Mouse (Mus musculus): ENCODE results near the gene Zfand3. TPM values are rescaled to one million over a fixed set of nuclear protein-coding genes. Genes with fewer than 3 reads are reported as not detected.

Gene Zfand3
- polyA plus RNA-seq, 1 experiment from 2014 or later: 50.6 TPM

DNA sequence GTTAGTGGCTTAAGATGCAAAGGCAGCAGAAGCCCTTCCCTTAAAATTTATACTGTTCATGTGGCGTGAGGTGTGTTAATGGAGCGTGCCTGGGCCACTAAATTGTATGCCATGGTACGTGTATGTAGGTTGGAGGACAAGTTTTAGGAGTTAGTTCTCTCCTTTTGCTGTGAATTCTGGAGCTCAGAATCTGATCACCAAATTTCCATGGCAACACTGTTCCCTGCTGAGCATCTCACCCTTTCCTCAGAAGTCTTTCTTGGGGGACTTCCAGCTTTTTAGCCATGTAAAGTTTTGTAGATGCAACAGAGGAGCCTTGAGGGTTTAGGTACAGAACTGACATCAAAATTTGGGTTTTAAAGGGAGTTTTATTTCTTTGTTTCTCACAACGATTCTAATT, 125.8 kb downstream of the Zfand3 start:
- Histone ChIP-seq H3K9ac (replicated peaks; ENCODE audit: low read length) (no peak overlapping the region), H3K36me3 (replicated peaks; ENCODE audit: control insufficient read depth, insufficient read depth, low read depth, low read length) (no peaks in the 10 kb centered on the region), H3K27ac (replicated peaks; ENCODE audit: low read depth, low read length) (no peak overlapping the region), H3K27me3 (ENCODE audit: control insufficient read depth, insufficient read depth, low read length) (no peaks in the 10 kb centered on the region), H3K4me1 (ENCODE audit: control insufficient read depth, insufficient read depth, low read length) (no peaks in the 10 kb centered on the region), H3K4me3 (ENCODE audit: low read depth, low read length) (no peak overlapping the region), H3K9me3 (replicated peaks; ENCODE audit: control insufficient read depth, low read length) (no peaks in the 10 kb centered on the region), H3K4me2 (ENCODE audit: low read depth, low read length) (no peak overlapping the region)
- no peak for ATAC-seq (replicated peaks; ENCODE audit: insufficient number of reproducible peaks, low FRiP score, low TSS enrichment, low read depth)
- no peak for DNase-seq (ENCODE audit: low spot score)
- WGBS: 92% methylated on average over 4 of the region's 4 CpGs

DNA sequence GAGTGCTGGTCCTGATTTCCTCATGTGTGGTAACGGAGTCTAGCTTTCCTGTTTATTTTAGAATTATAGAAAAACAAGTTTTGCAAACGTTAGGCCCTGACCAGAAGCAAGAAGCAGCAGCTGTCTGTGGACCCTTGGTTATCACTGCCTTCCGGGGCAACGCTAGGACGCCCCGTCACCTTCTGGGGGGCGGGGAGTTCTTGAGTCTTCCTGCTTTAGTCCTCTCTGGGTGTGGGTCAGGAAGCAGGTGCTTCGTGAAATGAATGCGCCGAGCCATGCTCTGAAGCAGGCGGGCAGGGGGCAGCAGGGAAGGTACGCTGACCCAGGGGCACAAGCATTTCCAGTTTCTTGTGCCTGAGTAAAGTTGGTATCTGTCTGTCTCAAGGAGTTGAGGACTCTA, 129.1 kb downstream of the Zfand3 start:
- H3K27me3 ChIP-seq (ENCODE audit: control insufficient read depth, insufficient read depth, low read length): no peaks in the 10 kb centered on the region
- no peaks in the 10 kb centered on the region for H3K36me3 ChIP-seq (replicated peaks; ENCODE audit: control insufficient read depth, insufficient read depth, low read depth, low read length)
- DNase-seq (ENCODE audit: low spot score) (no peak), ATAC-seq (replicated peaks; ENCODE audit: insufficient number of reproducible peaks, low FRiP score, low TSS enrichment, low read depth) (no peak)
- H3K4me2 ChIP-seq (ENCODE audit: low read depth, low read length): no peak overlapping the region
- 81% methylated on average over 12 of the region's 12 CpGs for WGBS
- no peaks in the 10 kb centered on the region for H3K9me3 ChIP-seq (replicated peaks; ENCODE audit: control insufficient read depth, low read length)
- H3K27ac ChIP-seq (replicated peaks; ENCODE audit: low read depth, low read length): no peak overlapping the region
- no peaks in the 10 kb centered on the region for H3K4me1 ChIP-seq (ENCODE audit: control insufficient read depth, insufficient read depth, low read length)
- H3K4me3 ChIP-seq (ENCODE audit: low read depth, low read length): no peak overlapping the region
- no peak overlapping the region for H3K9ac ChIP-seq (replicated peaks; ENCODE audit: low read length)

DNA sequence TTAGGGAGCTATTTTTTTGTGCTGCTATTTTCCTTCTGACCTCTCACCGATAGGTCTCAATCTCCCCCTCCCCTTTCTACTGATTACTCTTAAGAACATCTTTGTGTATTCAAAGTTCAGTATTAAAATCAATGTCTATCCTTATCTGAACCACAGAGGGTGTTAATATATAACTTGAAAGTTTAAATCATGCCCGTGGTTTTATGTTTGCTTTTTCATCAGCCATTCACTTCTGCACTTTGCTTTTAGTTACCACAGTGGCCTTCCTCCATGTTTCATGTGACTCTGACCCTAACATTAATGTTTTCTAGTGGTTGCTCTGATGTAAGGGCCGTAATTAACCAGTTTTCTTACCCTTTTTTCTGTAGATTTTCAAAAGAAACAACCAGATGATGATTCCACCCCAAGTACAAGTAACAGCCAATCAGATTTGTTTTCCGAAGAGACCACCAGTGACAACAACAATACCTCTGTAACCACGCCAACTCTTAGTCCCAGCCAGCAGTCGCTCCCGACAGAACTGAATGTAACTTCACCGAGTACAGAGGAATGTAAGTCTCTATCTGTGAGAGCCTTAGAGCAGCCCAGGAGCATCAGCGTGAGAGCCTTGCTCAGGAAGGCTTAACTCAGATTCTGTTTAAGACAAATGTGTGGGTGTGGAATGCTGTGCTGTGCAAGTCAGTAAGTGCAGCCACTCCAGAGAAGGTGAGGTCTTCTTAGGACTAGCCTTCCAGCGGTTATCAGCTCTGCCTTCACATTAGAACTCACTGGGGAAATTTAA, 130.6 kb downstream of the Zfand3 start:
- WGBS: 83% methylated on average over 10 of the region's 10 CpGs
- Histone ChIP-seq H3K27ac (replicated peaks; ENCODE audit: low read depth, low read length) (no peak overlapping the region), H3K9ac (replicated peaks; ENCODE audit: low read length) (no peak overlapping the region), H3K4me3 (ENCODE audit: low read depth, low read length) (no peak overlapping the region), H3K36me3 (replicated peaks; ENCODE audit: control insufficient read depth, insufficient read depth, low read depth, low read length) (no peaks in the 10 kb centered on the region), H3K27me3 (ENCODE audit: control insufficient read depth, insufficient read depth, low read length) (no peaks in the 10 kb centered on the region), H3K9me3 (replicated peaks; ENCODE audit: control insufficient read depth, low read length) (no peaks in the 10 kb centered on the region), H3K4me2 (ENCODE audit: low read depth, low read length) (no peak overlapping the region), H3K4me1 (ENCODE audit: control insufficient read depth, insufficient read depth, low read length) (no peaks in the 10 kb centered on the region)
- DNase-seq (ENCODE audit: low spot score): no peak
- ATAC-seq (replicated peaks; ENCODE audit: insufficient number of reproducible peaks, low FRiP score, low TSS enrichment, low read depth): no peak

DNA sequence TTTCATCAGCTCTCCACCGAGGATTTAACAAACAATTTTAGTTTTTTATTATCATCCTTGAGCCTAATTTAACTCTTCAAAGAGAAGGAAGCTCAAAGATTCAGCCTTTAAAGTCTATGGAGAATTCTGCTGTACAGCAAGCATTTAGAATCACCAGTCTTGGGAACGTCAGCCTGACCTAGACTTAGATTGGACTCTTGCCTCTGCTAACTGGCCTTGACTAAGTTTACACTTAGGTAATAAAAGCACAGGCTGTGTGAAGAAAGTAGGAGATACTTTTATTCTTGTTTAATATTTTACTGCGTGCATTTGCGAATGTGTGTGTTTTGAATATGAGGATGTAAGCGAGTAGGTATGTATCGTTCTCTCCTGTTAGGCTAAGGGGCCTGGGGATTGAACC, 131.4 kb downstream of the Zfand3 start:
- no peaks in the 10 kb centered on the region for H3K4me1 ChIP-seq (ENCODE audit: control insufficient read depth, insufficient read depth, low read length)
- H3K9ac ChIP-seq (replicated peaks; ENCODE audit: low read length): no peak overlapping the region
- WGBS: 94% methylated on average over 6 of the region's 6 CpGs
- H3K4me3 ChIP-seq (ENCODE audit: low read depth, low read length): no peak overlapping the region
- H3K27me3 ChIP-seq (ENCODE audit: control insufficient read depth, insufficient read depth, low read length): no peaks in the 10 kb centered on the region
- no peak overlapping the region for H3K27ac ChIP-seq (replicated peaks; ENCODE audit: low read depth, low read length)
- ATAC-seq (replicated peaks; ENCODE audit: insufficient number of reproducible peaks, low FRiP score, low TSS enrichment, low read depth) (no peak), DNase-seq (ENCODE audit: low spot score) (no peak)
- H3K36me3 ChIP-seq (replicated peaks; ENCODE audit: control insufficient read depth, insufficient read depth, low read depth, low read length): no peaks in the 10 kb centered on the region
- H3K9me3 ChIP-seq (replicated peaks; ENCODE audit: control insufficient read depth, low read length): no peaks in the 10 kb centered on the region
- no peak overlapping the region for H3K4me2 ChIP-seq (ENCODE audit: low read depth, low read length)

- no peak overlapping the region for H3K9ac ChIP-seq (replicated peaks; ENCODE audit: low read length)
- no peaks in the 10 kb centered on the region for H3K9me3 ChIP-seq (replicated peaks; ENCODE audit: control insufficient read depth, low read length)
- H3K27ac ChIP-seq (replicated peaks; ENCODE audit: low read depth, low read length): no peak overlapping the region
- no peak overlapping the region for H3K4me3 ChIP-seq (ENCODE audit: low read depth, low read length)
- no peak for ATAC-seq (replicated peaks; ENCODE audit: insufficient number of reproducible peaks, low FRiP score, low TSS enrichment, low read depth)
- H3K27me3 ChIP-seq (ENCODE audit: control insufficient read depth, insufficient read depth, low read length): no peaks in the 10 kb centered on the region
- no peak for DNase-seq (ENCODE audit: low spot score)
- no peak overlapping the region for H3K4me2 ChIP-seq (ENCODE audit: low read depth, low read length)
- H3K4me1 ChIP-seq (ENCODE audit: control insufficient read depth, insufficient read depth, low read length): no peaks in the 10 kb centered on the region
- 95% methylated on average over 5 of the region's 5 CpGs for WGBS
- no peaks in the 10 kb centered on the region for H3K36me3 ChIP-seq (replicated peaks; ENCODE audit: control insufficient read depth, insufficient read depth, low read depth, low read length)
These were observed 132.2 kb downstream of the Zfand3 start for GRCm38 (mm10) chr17:30136684-30137083.

GRCm38 (mm10) chr17:30137115-30137514, 132.6 kb downstream of the Zfand3 start:
- no peaks in the 10 kb centered on the region for H3K4me1 ChIP-seq (ENCODE audit: control insufficient read depth, insufficient read depth, low read length)
- WGBS: 79% methylated on average over 4 of the region's 4 CpGs
- H3K4me3 ChIP-seq (ENCODE audit: low read depth, low read length): no peak overlapping the region
- ATAC-seq (replicated peaks; ENCODE audit: insufficient number of reproducible peaks, low FRiP score, low TSS enrichment, low read depth) (no peak), DNase-seq (ENCODE audit: low spot score) (no peak)
- H3K4me2 ChIP-seq (ENCODE audit: low read depth, low read length): no peak overlapping the region
- H3K36me3 ChIP-seq (replicated peaks; ENCODE audit: control insufficient read depth, insufficient read depth, low read depth, low read length): no peaks in the 10 kb centered on the region
- no peaks in the 10 kb centered on the region for H3K9me3 ChIP-seq (replicated peaks; ENCODE audit: control insufficient read depth, low read length)
- H3K27me3 ChIP-seq (ENCODE audit: control insufficient read depth, insufficient read depth, low read length): no peaks in the 10 kb centered on the region
- no peak overlapping the region for H3K9ac ChIP-seq (replicated peaks; ENCODE audit: low read length)
- no peak overlapping the region for H3K27ac ChIP-seq (replicated peaks; ENCODE audit: low read depth, low read length)

DNA sequence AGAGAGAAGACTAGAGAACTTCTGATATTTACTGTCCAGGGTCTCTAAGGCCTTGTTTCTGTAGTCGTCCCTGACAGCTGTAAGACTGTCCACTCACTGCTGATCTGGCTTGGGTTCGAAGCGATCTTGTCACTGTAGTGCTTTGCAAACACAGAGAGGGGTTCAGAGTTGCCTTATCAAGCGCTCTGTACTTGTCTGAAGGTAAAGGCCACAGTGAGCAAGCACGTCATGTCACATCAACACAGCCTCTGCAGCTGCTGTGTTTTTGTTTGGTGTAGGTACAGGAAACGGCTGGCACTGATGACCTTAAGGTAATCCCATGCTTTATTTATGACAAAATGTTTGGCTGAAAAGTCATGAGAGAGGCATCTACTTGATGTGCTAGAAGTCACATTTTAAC, 139.6 kb downstream of the Zfand3 start:
- no peak for DNase-seq (ENCODE audit: low spot score)
- ATAC-seq (replicated peaks; ENCODE audit: insufficient number of reproducible peaks, low FRiP score, low TSS enrichment, low read depth): no peak

DNA sequence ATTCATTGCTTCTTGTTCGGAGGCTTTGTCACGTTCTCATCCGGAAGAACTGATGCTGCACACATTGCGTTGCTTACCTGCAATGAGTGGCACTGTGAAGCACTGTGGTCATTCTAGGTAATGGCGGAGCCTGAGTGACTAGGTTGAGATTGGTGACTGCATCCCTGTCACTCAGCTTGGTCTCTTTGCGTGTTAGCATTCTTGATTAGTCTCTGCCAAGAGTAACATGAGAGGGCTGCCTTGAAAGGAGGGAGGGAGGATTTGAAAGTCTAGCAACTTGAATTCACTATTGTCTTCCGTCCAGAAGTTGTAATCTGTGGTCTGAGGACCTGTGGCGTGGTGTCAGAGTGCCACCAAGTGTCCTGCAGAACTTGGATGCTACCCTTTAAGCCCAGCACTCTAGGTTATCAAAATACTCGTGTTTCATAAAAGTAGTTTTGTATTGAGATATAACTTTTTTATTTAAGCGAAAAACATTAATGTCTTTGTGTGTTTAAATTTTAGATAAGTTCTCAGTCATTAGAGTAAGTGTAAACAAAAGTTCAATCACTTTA, 141.1 kb downstream of the Zfand3 start:
- H3K27me3 ChIP-seq (ENCODE audit: control insufficient read depth, insufficient read depth, low read length): no peaks in the 10 kb centered on the region

More for the DNA sequence above, 139.6 kb downstream of the Zfand3 start:
- no peak overlapping the region for H3K4me3 ChIP-seq (ENCODE audit: low read depth, low read length)
- no peaks in the 10 kb centered on the region for H3K9me3 ChIP-seq (replicated peaks; ENCODE audit: control insufficient read depth, low read length)
- no peaks in the 10 kb centered on the region for H3K4me1 ChIP-seq (ENCODE audit: control insufficient read depth, insufficient read depth, low read length)
- H3K27me3 ChIP-seq (ENCODE audit: control insufficient read depth, insufficient read depth, low read length): no peaks in the 10 kb centered on the region
- 75% methylated on average over 6 of the region's 6 CpGs for WGBS
- H3K27ac ChIP-seq (replicated peaks; ENCODE audit: low read depth, low read length): no peak overlapping the region
- no peak overlapping the region for H3K9ac ChIP-seq (replicated peaks; ENCODE audit: low read length)
- H3K4me2 ChIP-seq (ENCODE audit: low read depth, low read length): no peak overlapping the region
- no peaks in the 10 kb centered on the region for H3K36me3 ChIP-seq (replicated peaks; ENCODE audit: control insufficient read depth, insufficient read depth, low read depth, low read length)

More for the DNA sequence above, 141.1 kb downstream of the Zfand3 start:
- ATAC-seq (replicated peaks; ENCODE audit: insufficient number of reproducible peaks, low FRiP score, low TSS enrichment, low read depth) (no peak), DNase-seq (ENCODE audit: low spot score) (no peak)
- Histone ChIP-seq H3K9me3 (replicated peaks; ENCODE audit: control insufficient read depth, low read length) (no peaks in the 10 kb centered on the region), H3K4me1 (ENCODE audit: control insufficient read depth, insufficient read depth, low read length) (no peaks in the 10 kb centered on the region), H3K4me3 (ENCODE audit: low read depth, low read length) (no peak overlapping the region), H3K27ac (replicated peaks; ENCODE audit: low read depth, low read length) (no peak overlapping the region), H3K4me2 (ENCODE audit: low read depth, low read length) (no peak overlapping the region), H3K9ac (replicated peaks; ENCODE audit: low read length) (no peak overlapping the region), H3K36me3 (replicated peaks; ENCODE audit: control insufficient read depth, insufficient read depth, low read depth, low read length) (no peaks in the 10 kb centered on the region)
- 70% methylated on average over 10 of the region's 10 CpGs for WGBS
